Mouse (Mus musculus): Measurements from ENCODE around the gene Klc1. TPM values are rescaled to one million over a fixed set of nuclear protein-coding genes. Genes with fewer than 3 reads are reported as not detected.
"Not testable (repeated sequence)": the region's sequence is repeated elsewhere in the genome, so short reads cannot be mapped to it uniquely, and the experiment has no call there.

Klc1 gene
- polyA plus RNA-seq, 1 experiment = 103 TPM

DNA sequence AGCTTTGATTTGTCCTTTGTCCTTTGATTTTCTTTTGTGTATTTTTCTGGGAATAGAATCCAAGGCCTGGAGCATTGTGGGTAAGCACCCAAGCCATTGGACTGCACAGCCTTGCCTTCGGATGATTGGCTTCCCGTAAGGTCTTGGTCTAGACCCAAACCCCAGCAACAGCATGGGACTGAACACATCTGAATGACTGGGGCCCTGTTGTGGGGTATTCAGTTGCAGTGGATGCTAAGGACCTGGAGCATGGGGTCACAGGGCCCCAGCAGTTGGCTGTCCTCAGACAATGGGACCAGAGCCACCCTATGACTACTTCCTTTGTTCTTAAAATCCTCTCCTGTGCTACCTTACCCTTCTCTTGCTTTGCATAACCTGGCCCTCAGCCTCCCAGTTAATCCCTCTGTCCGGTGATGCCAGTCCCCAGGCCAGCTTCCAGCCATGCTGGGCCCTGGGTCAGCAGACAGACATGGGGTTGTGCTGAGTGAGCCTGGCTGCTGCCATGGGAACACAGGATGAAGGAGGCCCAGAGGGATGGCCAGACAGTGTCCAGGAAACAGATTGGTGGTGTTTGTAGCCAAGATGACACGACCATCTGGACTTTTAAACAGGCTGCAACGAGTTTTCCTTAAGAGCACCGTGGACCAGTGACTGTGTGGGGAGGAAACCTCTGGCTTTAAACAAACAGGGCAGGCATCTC, 33.9 kb upstream of the Klc1 start:
- TF ChIP-seq POLR2A (IDR thresholded peaks at IDR 0.05; ENCODE audit: low read depth, low read length) (no peak), CTCF (IDR thresholded peaks at IDR 0.05; ENCODE audit: borderline replicate concordance, insufficient read depth, low read length) (no peak)
- no peak overlapping the region for H3K27ac ChIP-seq (ENCODE audit: insufficient read depth, low read length)

GRCm38 (mm10) chr12:111725338-111726121, 33.1 kb upstream of the Klc1 start:
- no peaks in the 10 kb centered on the region for H3K4me1 ChIP-seq (ENCODE audit: control insufficient read depth, insufficient read depth, low read length)
- no peak overlapping the region for H3K4me3 ChIP-seq (ENCODE audit: insufficient read depth, low read length)
- H3K27ac ChIP-seq (ENCODE audit: insufficient read depth, low read length) = no peak overlapping the region
- TF ChIP-seq POLR2A (IDR thresholded peaks at IDR 0.05; ENCODE audit: low read depth, low read length) (no peak), CTCF (IDR thresholded peaks at IDR 0.05; ENCODE audit: borderline replicate concordance, insufficient read depth, low read length) (no peak)

More for the DNA sequence above, 33.9 kb upstream of the Klc1 start:
- Histone ChIP-seq H3K4me3 (ENCODE audit: insufficient read depth, low read length) (no peak overlapping the region), H3K4me1 (ENCODE audit: control insufficient read depth, insufficient read depth, low read length) (no peaks in the 10 kb centered on the region)

- Histone ChIP-seq H3K4me1 (ENCODE audit: control insufficient read depth, insufficient read depth, low read length) (no peaks in the 10 kb centered on the region), H3K27ac (ENCODE audit: insufficient read depth, low read length) (no peak overlapping the region), H3K4me3 (ENCODE audit: insufficient read depth, low read length) (no peak overlapping the region)
- no peak for TF ChIP-seq CTCF (IDR thresholded peaks at IDR 0.05; ENCODE audit: borderline replicate concordance, insufficient read depth, low read length)
Measured at GRCm38 (mm10) chr12:111726122-111726463, 32.6 kb upstream of the Klc1 start.

- Histone ChIP-seq H3K27ac (ENCODE audit: insufficient read depth, low read length) (no peak overlapping the region), H3K4me1 (ENCODE audit: control insufficient read depth, insufficient read depth, low read length) (no peaks in the 10 kb centered on the region), H3K4me3 (ENCODE audit: insufficient read depth, low read length) (no peak overlapping the region)
- TF ChIP-seq CTCF (IDR thresholded peaks at IDR 0.05; ENCODE audit: borderline replicate concordance, insufficient read depth, low read length) (no peak), POLR2A (IDR thresholded peaks at IDR 0.05; ENCODE audit: low read depth, low read length) (no peak)
Measured at GRCm38 (mm10) chr12:111727956-111728355, 30.7 kb upstream of the Klc1 start.

- H3K27ac ChIP-seq (ENCODE audit: insufficient read depth, low read length) = no peak overlapping the region
- TF ChIP-seq CTCF (IDR thresholded peaks at IDR 0.05; ENCODE audit: borderline replicate concordance, insufficient read depth, low read length) (peak; percentile 98), POLR2A (IDR thresholded peaks at IDR 0.05; ENCODE audit: low read depth, low read length) (0 out of 2 replicates have a peak, but pooled peaks have one; percentile 20)
- no peaks in the 10 kb centered on the region for H3K4me1 ChIP-seq (ENCODE audit: control insufficient read depth, insufficient read depth, low read length)
- no peak overlapping the region for H3K4me3 ChIP-seq (ENCODE audit: insufficient read depth, low read length)
Measured at GRCm38 (mm10) chr12:111731822-111732807, 26.5 kb upstream of the Klc1 start.

DNA sequence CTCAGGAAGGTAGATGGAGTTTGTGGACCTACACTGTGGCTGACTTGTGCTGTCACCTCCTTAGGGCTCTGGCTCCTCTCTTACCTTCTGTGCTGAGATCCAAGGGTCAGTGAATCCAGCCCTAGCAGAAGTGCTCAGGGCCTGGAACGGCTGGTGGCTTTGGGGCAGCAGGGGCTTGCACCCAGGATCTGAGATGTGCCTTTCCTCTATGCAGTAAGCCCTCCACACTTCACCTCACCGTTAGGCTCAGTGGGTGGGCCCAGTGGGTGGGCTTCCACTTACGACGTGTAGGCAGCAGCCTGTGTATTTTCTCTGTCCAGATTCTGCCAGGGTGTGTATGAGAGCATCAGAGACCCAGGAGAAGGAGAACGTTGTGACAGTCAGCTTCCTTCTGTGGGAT, 25.7 kb upstream of the Klc1 start:
- Histone ChIP-seq H3K4me1 (ENCODE audit: control insufficient read depth, insufficient read depth, low read length) (no peaks in the 10 kb centered on the region), H3K4me3 (ENCODE audit: insufficient read depth, low read length) (no peak overlapping the region), H3K27ac (ENCODE audit: insufficient read depth, low read length) (no peak overlapping the region)
- TF ChIP-seq POLR2A (IDR thresholded peaks at IDR 0.05; ENCODE audit: low read depth, low read length) (no peak), CTCF (IDR thresholded peaks at IDR 0.05; ENCODE audit: borderline replicate concordance, insufficient read depth, low read length) (no peak)

- no peak for TF ChIP-seq POLR2A (IDR thresholded peaks at IDR 0.05; ENCODE audit: low read depth, low read length)
- TF ChIP-seq CTCF (IDR thresholded peaks at IDR 0.05; ENCODE audit: borderline replicate concordance, insufficient read depth, low read length) = no peak
- Histone ChIP-seq H3K27ac (ENCODE audit: insufficient read depth, low read length) (no peak overlapping the region), H3K4me1 (ENCODE audit: control insufficient read depth, insufficient read depth, low read length) (no peaks in the 10 kb centered on the region), H3K4me3 (ENCODE audit: insufficient read depth, low read length) (no peak overlapping the region)
Measured at GRCm38 (mm10) chr12:111734912-111735311, 23.7 kb upstream of the Klc1 start.

- H3K4me3 ChIP-seq (ENCODE audit: insufficient read depth, low read length); H3K27ac ChIP-seq (ENCODE audit: insufficient read depth, low read length); H3K4me1 ChIP-seq (ENCODE audit: control insufficient read depth, insufficient read depth, low read length): not testable (repeated sequence)
Measured at GRCm38 (mm10) chr12:111736676-111737075, 22.0 kb upstream of the Klc1 start.

DNA sequence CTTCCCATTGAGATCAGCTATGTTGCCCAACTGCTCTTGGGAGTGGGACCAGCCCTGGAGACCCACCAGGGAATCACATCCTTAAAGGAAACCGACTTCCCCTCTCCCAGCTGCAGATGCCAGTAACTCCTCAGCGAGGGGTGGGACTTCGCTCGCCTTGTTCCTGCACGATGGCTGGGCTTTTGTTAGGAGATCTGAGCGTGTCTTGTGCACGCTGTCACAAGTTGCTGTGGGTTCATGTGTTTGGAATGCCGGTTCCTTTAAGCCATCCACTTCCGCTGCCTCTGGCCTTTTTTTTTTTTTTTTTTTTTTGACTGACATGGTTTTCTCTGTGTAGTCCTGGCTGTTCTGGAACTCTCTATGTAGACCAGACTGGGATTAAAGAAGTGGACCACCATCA, 21.3 kb upstream of the Klc1 start:
- Histone ChIP-seq H3K4me1 (ENCODE audit: control insufficient read depth, insufficient read depth, low read length) (no peaks in the 10 kb centered on the region), H3K27ac (ENCODE audit: insufficient read depth, low read length) (no peak overlapping the region), H3K4me3 (ENCODE audit: insufficient read depth, low read length) (no peak overlapping the region)
- TF ChIP-seq CTCF (IDR thresholded peaks at IDR 0.05; ENCODE audit: borderline replicate concordance, insufficient read depth, low read length) = no peak
- no peak for TF ChIP-seq POLR2A (IDR thresholded peaks at IDR 0.05; ENCODE audit: low read depth, low read length)

Data from embryonic fibroblast, embryonic 13.5 days (primary cell).